Mouse (Mus musculus) spleen, adult 2 months (tissue): ENCODE results near the gene Fem1a. TPM values are rescaled to one million over a fixed set of nuclear protein-coding genes. Genes with fewer than 3 reads are reported as not detected.
A peak's percentile ranks its signal among the peaks of the same experiment; 100 is the strongest.
"Not testable (repeated sequence)": the region's sequence is repeated elsewhere in the genome, so short reads cannot be mapped to it uniquely, and the experiment has no call there.

Experiments used
- DNase-seq, 2 experiments: peaks; one replicate each; pipeline versions ENCODE4 v3.0.0 to v3.0.0-alpha.2; 2012 to 2021; ENCODE audit warnings: low spot score in 2 of 2, low read depth in 1 of 2
- H3K27ac ChIP-seq: fragments of 200-500 bp; 2 replicates; pipeline ENCODE4 v1.5.1; 2012; ENCODE audit warnings: low read length, inconsistent platforms; ENCODE audit not compliant: insufficient read depth
- H3K27me3 ChIP-seq: fragments of 200-500 bp; 2 replicates; pipeline ENCODE4 v1.6.1; 2012; ENCODE audit warnings: mild to moderate bottlenecking, moderate library complexity, low read length, inconsistent platforms; ENCODE audit not compliant: control insufficient read depth, insufficient read depth
- H3K36me3 ChIP-seq: fragments of 200-500 bp; 2 replicates; pipeline ENCODE4 v1.6.1; 2012; ENCODE audit warnings: mild to moderate bottlenecking, low read length, inconsistent platforms; ENCODE audit not compliant: control insufficient read depth, insufficient read depth
- H3K4me1 ChIP-seq: fragments of 200-500 bp; 2 replicates; pipeline ENCODE4 v1.6.1; 2011; ENCODE audit warnings: inconsistent platforms; ENCODE audit not compliant: control insufficient read depth, insufficient read depth, insufficient read length
- H3K4me3 ChIP-seq: fragments of 200-500 bp; 2 replicates; pipeline ENCODE4 v1.5.1; 2011; ENCODE audit warnings: mild to moderate bottlenecking, inconsistent platforms; ENCODE audit not compliant: insufficient read depth, insufficient read length; ENCODE audit errors: extremely low read depth
- CTCF ChIP-seq: fragments of 200-500 bp; IDR thresholded peaks from 2 replicates; pipeline ENCODE4 v1.5.1; 2011; ENCODE audit warnings: mild to moderate bottlenecking, inconsistent platforms; ENCODE audit not compliant: insufficient read depth, insufficient read length, insufficient replicate concordance; ENCODE audit errors: extremely low read depth
- POLR2A ChIP-seq: fragments of 200-500 bp; IDR thresholded peaks from 2 replicates; pipeline ENCODE4 v1.6.1; 2011; ENCODE audit warnings: low read depth, low read length, inconsistent platforms
- WGBS: fragments of 180-500 bp; shearing (Covaris S2); methylation state at CpG from one replicate; pipeline ENCODE4 v1.1.7; 2018; 5-methylcytosine and 5-hydroxymethylcytosine counted together
- polyA plus RNA-seq: library from polyadenylated mRNA; depleted of rRNA; stranded (reverse); fragments of >200 nt; gene quantifications from 2 replicates; pipeline ENCODE4 v1.2.3, GENCODE M21; 2012

Fem1a gene
- polyA plus RNA-seq, 1 experiment: 21.1 TPM

DNA sequence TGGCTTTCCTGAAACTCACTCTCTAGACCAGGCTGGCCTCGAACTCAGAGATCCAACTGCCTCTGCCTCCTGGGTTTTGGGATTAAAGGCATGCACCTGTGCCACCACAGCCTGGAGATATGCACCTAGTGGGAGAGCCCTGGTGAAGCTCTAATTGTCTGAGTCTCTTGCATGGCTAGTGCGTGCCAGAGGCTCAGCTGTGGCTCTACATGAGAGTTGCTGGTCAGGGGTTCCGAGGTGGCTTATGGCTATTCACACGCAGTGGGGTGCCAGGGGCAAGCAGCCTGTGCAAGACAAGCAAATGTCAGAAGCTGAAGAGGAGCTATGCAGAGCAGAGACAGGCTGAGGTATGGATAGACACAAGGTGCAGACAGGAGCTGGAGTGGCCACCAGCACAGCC is 1.9 kb upstream of the Fem1a start:
- Histone ChIP-seq H3K36me3 (peaks cover 12% of the 10 kb centered on the region), H3K4me3 (no peak overlapping the region), H3K4me1 (peaks cover 20% of the 10 kb centered on the region), H3K27me3 (no peaks in the 10 kb centered on the region), H3K27ac (no peak overlapping the region)
- no peak for DNase-seq
- 91% methylated on average over 4 of the region's 4 CpGs for WGBS
- TF ChIP-seq POLR2A: no peak
- TF ChIP-seq CTCF: no peak

DNA sequence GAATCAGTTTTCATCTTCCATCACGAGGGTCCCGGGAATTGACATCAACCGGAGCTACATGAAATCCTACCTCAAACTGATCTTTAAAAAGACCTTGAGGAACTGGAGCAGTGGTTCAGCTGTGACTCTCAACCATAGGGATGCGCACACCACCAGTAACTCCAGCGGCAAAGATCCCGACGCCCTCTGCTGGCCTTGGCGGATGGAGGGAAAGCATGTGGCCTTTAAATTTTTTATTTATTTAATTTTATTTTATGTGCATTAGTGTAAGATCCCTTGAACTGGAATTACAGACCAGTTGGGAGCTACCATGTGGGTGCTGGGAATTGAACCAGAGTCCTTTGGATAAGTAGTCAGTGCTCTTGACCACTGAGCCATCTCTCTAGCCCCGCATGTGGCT is 1.2 kb upstream of the Fem1a start:
- Histone ChIP-seq H3K27me3 (no peaks in the 10 kb centered on the region), H3K4me3 (no peak overlapping the region), H3K27ac (no peak overlapping the region), H3K4me1 (peaks cover 21% of the 10 kb centered on the region), H3K36me3 (peaks cover 18% of the 10 kb centered on the region)
- TF ChIP-seq POLR2A (no peak), CTCF (no peak)
- WGBS: 17% methylated on average over 9 of the region's 9 CpGs
- peak in 1 of 2 experiments; percentile 29 for DNase-seq

DNA sequence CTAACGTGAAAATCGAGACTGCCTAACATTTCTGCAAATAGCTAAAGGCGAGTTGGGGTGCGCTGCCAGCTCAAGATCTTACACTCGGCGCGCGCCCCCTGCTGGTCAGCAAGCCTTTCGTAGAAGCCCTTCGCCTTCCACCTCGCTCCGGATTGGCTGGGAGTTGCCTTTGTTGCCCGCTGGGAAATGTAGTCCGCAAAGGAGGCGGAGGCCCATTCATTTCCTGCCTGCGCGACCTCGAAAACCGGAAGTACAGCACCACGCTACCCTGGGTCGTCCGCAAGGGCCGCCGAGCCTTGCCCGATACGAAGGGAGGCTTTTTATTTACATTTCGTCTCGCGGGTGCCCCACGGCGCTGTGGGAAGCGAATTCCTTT is 759 bp upstream of the Fem1a start:
- H3K4me3 ChIP-seq: peak overlapping the region; percentile 62
- peaks cover 21% of the 10 kb centered on the region for H3K4me1 ChIP-seq
- peak overlapping the region; percentile 91 for H3K27ac ChIP-seq
- peak; percentile 97 to 99 for DNase-seq
- peak; percentile 98 for TF ChIP-seq CTCF
- peak; percentile 62; the same call in 1 of the 2 replicates for TF ChIP-seq POLR2A
- peaks cover 21% of the 10 kb centered on the region for H3K36me3 ChIP-seq
- under 1% methylated on average over 32 of the region's 32 CpGs for WGBS
- H3K27me3 ChIP-seq: no peaks in the 10 kb centered on the region

DNA sequence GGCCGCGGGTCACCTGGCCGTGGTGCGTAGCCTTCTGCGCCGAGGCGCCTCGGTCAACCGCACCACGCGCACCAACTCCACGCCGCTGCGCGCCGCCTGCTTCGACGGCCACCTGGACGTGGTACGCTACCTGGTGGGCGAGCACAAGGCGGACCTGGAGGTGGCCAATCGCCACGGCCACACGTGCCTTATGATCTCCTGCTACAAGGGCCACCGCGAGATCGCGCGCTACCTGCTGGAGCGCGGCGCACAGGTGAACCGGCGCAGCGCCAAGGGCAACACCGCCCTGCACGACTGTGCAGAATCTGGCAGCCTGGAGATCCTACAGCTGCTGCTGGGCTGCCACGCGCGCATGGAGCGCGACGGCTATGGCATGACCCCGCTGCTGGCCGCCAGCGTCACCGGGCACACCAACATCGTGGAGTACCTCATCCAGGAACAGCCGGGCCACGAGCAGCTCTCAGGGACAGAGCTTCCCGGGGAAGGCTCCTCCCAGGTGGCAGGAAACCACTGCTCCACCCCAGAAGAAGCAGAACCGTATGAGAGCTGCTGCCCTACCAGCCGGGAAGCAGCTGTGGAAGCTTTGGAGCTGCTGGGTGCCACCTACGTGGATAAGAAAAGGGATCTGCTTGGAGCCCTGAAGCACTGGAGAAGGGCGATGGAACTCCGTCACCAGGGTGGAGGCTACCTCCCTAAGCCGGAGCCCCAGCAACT is 728 bp downstream of the Fem1a start:
- Histone ChIP-seq H3K4me1 (peaks cover 18% of the 10 kb centered on the region), H3K36me3 (peaks cover 23% of the 10 kb centered on the region), H3K27ac (0 out of 2 replicates have a peak overlapping the region, but pooled peaks have one; percentile 17), H3K27me3 (no peaks in the 10 kb centered on the region), H3K4me3 (peak overlapping the region; percentile 69)
- 6% methylated on average over 58 of the region's 58 CpGs for WGBS
- TF ChIP-seq CTCF (no peak), POLR2A (no peak)
- DNase-seq: peak in 1 of 2 experiments; percentile 19

DNA sequence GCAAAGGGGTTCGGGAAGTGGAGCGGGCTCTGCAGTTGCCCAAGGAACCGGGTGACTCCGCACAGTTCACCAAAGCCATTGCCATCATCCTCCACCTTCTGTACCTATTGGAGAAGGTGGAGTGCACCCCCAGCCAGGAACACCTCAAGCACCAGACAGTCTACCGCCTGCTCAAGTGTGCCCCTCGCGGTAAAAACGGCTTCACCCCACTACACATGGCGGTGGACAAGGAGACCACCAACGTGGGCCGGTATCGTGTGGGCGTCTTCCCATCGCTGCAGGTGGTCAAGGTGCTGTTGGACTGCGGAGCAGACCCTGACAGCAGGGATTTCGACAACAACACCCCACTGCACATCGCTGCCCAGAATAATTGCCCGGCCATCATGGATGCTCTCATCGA is 1.7 kb downstream of the Fem1a start:
- H3K27me3 ChIP-seq, H3K27ac ChIP-seq, DNase-seq, H3K4me3 ChIP-seq: not testable (repeated sequence)
- H3K4me1 ChIP-seq: peaks cover 18% of the 10 kb centered on the region
- WGBS: 93% methylated on average over 19 of the region's 19 CpGs
- peaks cover 23% of the 10 kb centered on the region for H3K36me3 ChIP-seq

DNA sequence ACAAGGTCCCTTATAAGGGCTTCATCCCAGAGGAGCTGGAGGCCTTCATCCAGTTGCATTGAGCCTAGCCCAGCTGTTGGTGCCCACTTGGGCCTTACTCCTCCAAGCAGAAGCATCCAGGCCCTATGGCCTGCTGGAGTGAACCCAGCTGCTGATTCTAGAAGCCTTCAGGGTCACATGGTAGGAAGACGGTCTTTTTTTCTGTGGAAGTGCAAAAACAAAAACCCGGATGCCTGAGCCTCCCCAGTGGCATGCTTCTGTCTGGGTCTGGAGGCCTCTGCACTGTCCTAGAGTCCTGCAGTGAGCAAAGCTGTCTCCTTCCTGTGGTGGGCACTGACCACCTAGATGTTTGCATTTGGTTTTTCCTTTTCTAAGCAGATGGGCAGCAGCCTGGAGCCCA is 2.2 kb downstream of the Fem1a start:
- not testable (repeated sequence) for H3K4me3 ChIP-seq, H3K27ac ChIP-seq, H3K27me3 ChIP-seq, DNase-seq
- WGBS: 72% methylated on average over 2 of the region's 2 CpGs
- peaks cover 23% of the 10 kb centered on the region for H3K36me3 ChIP-seq
- H3K4me1 ChIP-seq: peaks cover 18% of the 10 kb centered on the region

DNA sequence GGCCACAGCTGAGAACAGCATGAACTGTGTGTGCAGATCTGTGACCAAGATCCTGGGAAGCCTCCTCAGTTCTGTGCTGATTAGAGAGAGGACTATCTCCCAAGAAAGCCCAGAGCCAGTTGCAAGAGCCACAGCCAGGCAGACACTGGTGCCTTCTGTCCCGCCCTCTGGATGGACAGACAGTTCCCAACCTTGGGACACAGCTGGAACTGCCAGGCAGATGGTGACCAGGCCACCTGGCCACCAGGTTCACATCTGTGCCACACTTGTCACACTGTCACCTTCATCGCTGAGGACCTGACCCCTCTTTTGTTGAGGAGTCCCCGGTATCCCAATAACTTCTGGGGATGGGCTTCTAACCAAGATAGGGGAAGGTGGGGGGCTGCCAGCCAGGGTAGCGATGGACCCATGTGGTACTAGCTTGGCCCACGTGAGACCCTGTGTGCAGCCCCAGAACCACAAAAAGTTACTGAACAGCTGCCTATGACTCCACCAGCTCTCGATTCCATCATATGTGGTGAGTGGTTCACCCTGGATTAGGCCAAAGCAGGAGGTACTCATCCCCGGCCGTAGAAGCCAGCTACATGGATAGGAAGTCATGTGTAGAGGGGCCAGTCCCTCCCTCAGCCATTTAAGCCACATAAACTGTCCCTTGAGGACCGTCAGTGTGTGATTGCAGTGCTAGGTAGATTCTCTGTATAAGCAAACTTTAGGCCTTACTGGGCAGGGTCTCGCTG is 2.9 kb downstream of the Fem1a start:
- Histone ChIP-seq H3K36me3 (peaks cover 23% of the 10 kb centered on the region), H3K27ac (no peak overlapping the region), H3K4me1 (peaks cover 18% of the 10 kb centered on the region), H3K27me3 (no peaks in the 10 kb centered on the region), H3K4me3 (no peak overlapping the region)
- whole genome bisulfite sequencing: 94% methylated on average over 10 of the region's 10 CpGs
- TF ChIP-seq POLR2A (no peak), CTCF (no peak)
- no peak for DNase-seq
